Mouse (Mus musculus): ENCODE measurements around the gene Slf2. TPM values are rescaled to one million over a fixed set of nuclear protein-coding genes. Genes with fewer than 3 reads are reported as not detected.

Gene Slf2
- total and polyA plus RNA-seq, 3 experiments, result 30.2 to 109 (median 35.4) TPM

GRCm38 (mm10) chr19:44927250-44927649 lies 3.7 kb upstream of the Slf2 start:
- TF ChIP-seq USF2 (IDR thresholded peaks at IDR 0.05; ENCODE audit: borderline replicate concordance in 1 of 2, insufficient read depth in 1 of 2, low read depth in 1 of 2, low read length in 2 of 2) (no peak), MXI1 (IDR thresholded peaks at IDR 0.05; ENCODE audit: low read depth, low read length) (no peak), SIN3A (IDR thresholded peaks at IDR 0.05; ENCODE audit: low read length) (no peak), ZC3H11A (IDR thresholded peaks at IDR 0.05; ENCODE audit: low read depth, low read length) (no peak), CHD1 (IDR thresholded peaks at IDR 0.05; ENCODE audit: low read depth, low read length) (no peak), TAL1 (IDR thresholded peaks at IDR 0.05; ENCODE audit: low read length) (no peak), TBP (IDR thresholded peaks at IDR 0.05; ENCODE audit: low read depth, low read length) (no peak), NELFE (IDR thresholded peaks at IDR 0.05; ENCODE audit: low read depth, low read length) (no peak), CHD2 (IDR thresholded peaks at IDR 0.05; ENCODE audit: low read length) (no peak), ZMIZ1 (IDR thresholded peaks at IDR 0.05; ENCODE audit: low read depth, low read length) (no peak), RCOR1 (IDR thresholded peaks at IDR 0.05; ENCODE audit: low read depth, low read length) (no peak), GABPA (IDR thresholded peaks at IDR 0.05; ENCODE audit: low read depth, low read length) (no peak), KAT2A (conservative IDR thresholded peaks at IDR 0.05; ENCODE audit: low read depth, low read length) (no peak), POLR2AphosphoS5 (IDR thresholded peaks at IDR 0.05; ENCODE audit: borderline replicate concordance, low read depth, low read length) (no peak), EP300 (IDR thresholded peaks at IDR 0.05; ENCODE audit: low read depth in 1 of 2, low read length in 2 of 2) (no peak), USF1 (IDR thresholded peaks at IDR 0.05; ENCODE audit: low read depth, low read length) (no peak), POLR2A (IDR thresholded peaks at IDR 0.05; ENCODE audit: control insufficient read depth in 1 of 2, insufficient read depth in 1 of 2, low read depth in 1 of 2, low read length in 2 of 2, poor library complexity in 1 of 2) (no peak), GATA1 (IDR thresholded peaks at IDR 0.05; ENCODE audit: low read depth, low read length) (no peak), E2F4 (IDR thresholded peaks at IDR 0.05; ENCODE audit: borderline replicate concordance, low read depth, low read length) (no peak)

GRCm38 (mm10) chr19:44928185-44928584 lies 2.8 kb upstream of the Slf2 start:
- peak; percentile 42; the same call in 1 of the 2 replicates for TF ChIP-seq RCOR1 (IDR thresholded peaks at IDR 0.05; ENCODE audit: low read depth, low read length)
- TF ChIP-seq NRF1 (IDR thresholded peaks at IDR 0.05; ENCODE audit: insufficient read depth, low read depth, low read length, poor library complexity, severe bottlenecking), result no peak
- TF ChIP-seq GABPA (IDR thresholded peaks at IDR 0.05; ENCODE audit: low read depth, low read length), result no peak
- TF ChIP-seq SIN3A (IDR thresholded peaks at IDR 0.05; ENCODE audit: low read length), result no peak; the same call in 1 of the 2 replicates
- peak; percentile 40 to 48; a peak in 3 of 4 replicates for TF ChIP-seq EP300 (IDR thresholded peaks at IDR 0.05; ENCODE audit: low read depth in 1 of 2, low read length in 2 of 2)
- TF ChIP-seq TBP (IDR thresholded peaks at IDR 0.05; ENCODE audit: low read depth, low read length), result no peak
- 0 out of 2 replicates have a peak, but pooled peaks have one; percentile 56 for TF ChIP-seq GATA1 (IDR thresholded peaks at IDR 0.05; ENCODE audit: low read depth, low read length)
- peak; percentile 85 for TF ChIP-seq MXI1 (IDR thresholded peaks at IDR 0.05; ENCODE audit: low read depth, low read length)
- TF ChIP-seq MAX (IDR thresholded peaks at IDR 0.05; ENCODE audit: low read length), result peak; percentile 91
- 0 out of 2 replicates have a peak, but pooled peaks have one; percentile 28 for TF ChIP-seq MYB (IDR thresholded peaks at IDR 0.05; ENCODE audit: low read depth, low read length)
- peak; percentile 90 for TF ChIP-seq MYC (IDR thresholded peaks at IDR 0.05; ENCODE audit: low read depth, low read length)
- TF ChIP-seq ETS1 (IDR thresholded peaks at IDR 0.05; ENCODE audit: low read depth, low read length), result peak; percentile 52
- peak overlapping the region; percentile 0; the same call in 1 of the 2 replicates for H3K27ac ChIP-seq (ENCODE audit: control insufficient read depth, low read depth, low read length)
- H3K9ac ChIP-seq (ENCODE audit: control insufficient read depth, low read depth, low read length, poor library complexity, severe bottlenecking), result peak overlapping the region; percentile 43

More at GRCm38 (mm10) chr19:44927250-44927649, 3.7 kb upstream of the Slf2 start:
- DNase-seq (ENCODE audit: low read depth, low spot score), result peak; percentile 25
- H3K27me3 ChIP-seq (ENCODE audit: control insufficient read depth in 1 of 2, insufficient read depth in 2 of 2, low read length in 2 of 2), result peaks cover 7 to 11% of the 10 kb centered on the region in 2 experiments
- H3K27ac ChIP-seq (ENCODE audit: control insufficient read depth, low read depth, low read length), result no peak overlapping the region
- peaks cover 10 to 24% of the 10 kb centered on the region in 2 experiments for H3K4me1 ChIP-seq (ENCODE audit: control insufficient read depth in 1 of 2, insufficient read depth in 2 of 2, low read length in 2 of 2)
- peaks cover 10% of the 10 kb centered on the region for H3K79me2 ChIP-seq (ENCODE audit: control insufficient read depth, insufficient read depth, low read length, poor library complexity)
- no peak overlapping the region for H3K9ac ChIP-seq (ENCODE audit: control insufficient read depth, low read depth, low read length, poor library complexity, severe bottlenecking)
- H3K9me3 ChIP-seq (replicated peaks; ENCODE audit: insufficient read depth, low read length), result no peaks in the 10 kb centered on the region
- H3K36me3 ChIP-seq (ENCODE audit: control insufficient read depth in 1 of 2, insufficient read depth in 2 of 2, low read length in 2 of 2), result peaks cover 0 to 30% of the 10 kb centered on the region in 2 experiments; a peak in 2 of 4 replicates
- H3K4me3 ChIP-seq (ENCODE audit: control insufficient read depth in 1 of 2, insufficient read depth in 1 of 2, low read depth in 2 of 2, low read length in 2 of 2), result no peak overlapping the region

More at GRCm38 (mm10) chr19:44928185-44928584, 2.8 kb upstream of the Slf2 start:
- Histone ChIP-seq H3K9me3 (replicated peaks; ENCODE audit: insufficient read depth, low read length) (no peaks in the 10 kb centered on the region), H3K79me2 (ENCODE audit: control insufficient read depth, insufficient read depth, low read length, poor library complexity) (peaks cover 16% of the 10 kb centered on the region), H3K4me3 (ENCODE audit: control insufficient read depth in 1 of 2, insufficient read depth in 1 of 2, low read depth in 2 of 2, low read length in 2 of 2) (peak overlapping the region; percentile 16 to 49), H3K36me3 (ENCODE audit: control insufficient read depth in 1 of 2, insufficient read depth in 2 of 2, low read length in 2 of 2) (peaks cover 3 to 37% of the 10 kb centered on the region in 2 experiments), H3K27me3 (ENCODE audit: control insufficient read depth in 1 of 2, insufficient read depth in 2 of 2, low read length in 2 of 2) (peaks cover 4 to 8% of the 10 kb centered on the region in 2 experiments), H3K4me1 (ENCODE audit: control insufficient read depth in 1 of 2, insufficient read depth in 2 of 2, low read length in 2 of 2) (peaks cover 12 to 27% of the 10 kb centered on the region in 2 experiments)
- peak; percentile 66 for DNase-seq (ENCODE audit: low read depth, low spot score)

All from MEL (cell line).